ENCODE assay signal across 8 mouse cellular contexts in genomic region chr11:70215301-70215700, GRCm38 (mm10). TPM values are rescaled to one million over a fixed set of nuclear protein-coding genes. Genes with fewer than 3 reads are reported as not detected.
DNase-seq lines count a peak whose midpoint lies in the region; ATAC-seq lines count a peak whose summit lies in the region.
"Had no signal": no experiment of that assay in that cellular context is flagged by ENCODE, and none has a peak within 500 bp of the region (broad histone marks: within the 10 kb centered on the region; RNA-seq: fewer than 3 reads in every experiment).

No protein-coding gene starts in this region.

- peaks cover 10% of the 10 kb centered on the region for H3K4me1 ChIP-seq in forebrain, embryonic 11.5 days (replicated peaks; ENCODE audit: control insufficient read depth, insufficient read depth, low read length)

- H3K9ac ChIP-seq in forebrain, embryonic 11.5 days (ENCODE audit: low read length) = no peak overlapping the region

- H3K36me3 ChIP-seq in forebrain, embryonic 11.5 days (ENCODE audit: control insufficient read depth, insufficient read depth, low read length) = no peaks in the 10 kb centered on the region

- H3K9me3 ChIP-seq in forebrain, embryonic 11.5 days (ENCODE audit: control insufficient read depth, low read length) = no peaks in the 10 kb centered on the region

- intact Hi-C loops in gastrocnemius, postnatal 14 days (cut with DNase I; ENCODE audit: low total_unique reads) = no loop called here

- WGBS in forebrain, embryonic 11.5 days = 8% methylated on average over 22 of the region's 22 CpGs

- no peak overlapping the region for H3K4me2 ChIP-seq in forebrain, embryonic 11.5 days (ENCODE audit: low read depth, low read length, severe bottlenecking)

- H3K27me3 ChIP-seq in forebrain, embryonic 11.5 days (ENCODE audit: control insufficient read depth, insufficient read depth, low read length) = peaks cover 32% of the 10 kb centered on the region

- no peak overlapping the region for H3K27ac ChIP-seq in forebrain, embryonic 11.5 days (ENCODE audit: low read depth, low read length)

- no peak overlapping the region; the same call in 1 of the 2 replicates for H3K4me3 ChIP-seq in forebrain, embryonic 11.5 days (ENCODE audit: low read depth, low read length)

- ATAC-seq in forebrain, embryonic 11.5 days (replicated peaks; ENCODE audit: low FRiP score) = no peak

- peak; percentile 20 for DNase-seq in ovary, postnatal 36 days (ENCODE audit: low spot score)
- no peak for DNase-seq in ovary, adult 18-20 months (ENCODE audit: low spot score)
- DNase-seq in forebrain, embryonic 11.5 days (ENCODE audit: low spot score) = peak; percentile 52
- peak; percentile 59 for DNase-seq in kidney, postnatal 10 days
- DNase-seq in thymus, adult 18-20 months = no peak
- no peak for DNase-seq in gastrocnemius, postnatal 14 days
- no peak for DNase-seq in gastrocnemius, postnatal 10 days
- DNase-seq: right cerebral cortex, postnatal 25 days had no signal

RNA-seq across cellular contexts. Expression of gene Slc16a11, which starts 2.7 kb away (rescaled TPM):
- polyA plus RNA-seq in forebrain, embryonic 11.5 days (2014; fragmentation: Nextera tagmentation; extraction: Ambion mirVana) = 0.91 and 1.0 TPM in 2 replicates
- under 1 TPM in 1 of 2 experiments, not detected in 1; 0.22 TPM for total RNA-seq in gastrocnemius, postnatal 14 days (2021)
- under 1 TPM in 1 of 2 experiments, not detected in 1; 0.63 TPM for total RNA-seq in gastrocnemius, postnatal 10 days (2021)

RNA-seq across cellular contexts. Expression of gene Slc16a13, which starts 5.6 kb away (rescaled TPM):
- 14.6 and 15.8 TPM in 2 replicates for polyA plus RNA-seq in forebrain, embryonic 11.5 days (2014; fragmentation: Nextera tagmentation; extraction: Ambion mirVana)
- total RNA-seq in gastrocnemius, postnatal 14 days (2021) = 1 to 10 TPM in 1 of 2 experiments, under 1 TPM in 1; 0.53 to 1.5 TPM
- 1 to 10 TPM; 1.1 to 3.7 TPM for total RNA-seq in gastrocnemius, postnatal 10 days (2021)

RNA-seq across cellular contexts. Expression of gene Bcl6b, which starts 14.3 kb away (rescaled TPM):
- polyA plus RNA-seq in forebrain, embryonic 11.5 days (2014; fragmentation: Nextera tagmentation; extraction: Ambion mirVana) = 4.9 and 6.8 TPM in 2 replicates
- 10 to 100 TPM; 12.4 to 13.7 TPM for total RNA-seq in gastrocnemius, postnatal 14 days (2021)
- 10 to 100 TPM; 12.6 to 21.5 TPM for total RNA-seq in gastrocnemius, postnatal 10 days (2021)

RNA-seq across cellular contexts. Expression of gene 0610010K14Rik, which starts 22.4 kb away (rescaled TPM):
- polyA plus RNA-seq in forebrain, embryonic 11.5 days (2014; fragmentation: Nextera tagmentation; extraction: Ambion mirVana) = 202 and 223 TPM in 2 replicates
- total RNA-seq in gastrocnemius, postnatal 14 days (2021) = 10 to 100 TPM; 29.7 to 37.4 TPM
- 10 to 100 TPM; 46.0 to 51.4 TPM for total RNA-seq in gastrocnemius, postnatal 10 days (2021)

RNA-seq across cellular contexts. Expression of gene Gm21988, which starts 24.3 kb away (rescaled TPM):
- polyA plus RNA-seq in forebrain, embryonic 11.5 days (2014; fragmentation: Nextera tagmentation; extraction: Ambion mirVana) = 9.8 and 9.9 TPM in 2 replicates
- total RNA-seq in gastrocnemius, postnatal 14 days (2021) = 1 to 10 TPM; 2.6 to 2.7 TPM
- 1 to 10 TPM; 2.8 to 3.8 TPM for total RNA-seq in gastrocnemius, postnatal 10 days (2021)

Comparison
In these comparisons a context has a peak if more than half of its experiments do, and no peak if none do; other contexts are left out.
1. DNase-seq: peak in ovary, postnatal 36 days (single experiment), forebrain, embryonic 11.5 days (single experiment) and kidney, postnatal 10 days (single experiment); none in ovary, adult 18-20 months (single experiment), thymus, adult 18-20 months (0 of 2), gastrocnemius, postnatal 14 days (single experiment) and gastrocnemius, postnatal 10 days (single experiment).